Comparison of ENCODE assay signal across 19 mouse cellular contexts in genomic region chr13:55430566-55430965, GRCm38 (mm10). TPM values are rescaled to one million over a fixed set of nuclear protein-coding genes. Genes with fewer than 3 reads are reported as not detected.
"Had no signal": no experiment of that assay in that cellular context is flagged by ENCODE, and none has a peak within 500 bp of the region (broad histone marks: within the 10 kb centered on the region; RNA-seq: fewer than 3 reads in every experiment).

No protein-coding gene starts in this region.

- H3K27ac ChIP-seq: limb, embryonic 13.5 days; liver, embryonic 14.5 days; midbrain, embryonic 15.5 days; neural tube, embryonic 12.5 days; stomach, embryonic 15.5 days had no signal

- H3K4me3 ChIP-seq: limb, embryonic 13.5 days; midbrain, embryonic 15.5 days; neural tube, embryonic 12.5 days; stomach, embryonic 15.5 days had no signal

- H3K36me3 ChIP-seq: limb, embryonic 13.5 days; midbrain, embryonic 15.5 days; neural tube, embryonic 12.5 days; stomach, embryonic 15.5 days had no signal

- H3K9me3 ChIP-seq: midbrain, embryonic 15.5 days; neural tube, embryonic 12.5 days; stomach, embryonic 15.5 days had no signal

- H3K4me1 ChIP-seq: limb, embryonic 13.5 days; midbrain, embryonic 15.5 days; neural tube, embryonic 12.5 days; stomach, embryonic 15.5 days had no signal

- H3K27me3 ChIP-seq: limb, embryonic 13.5 days; midbrain, embryonic 15.5 days; stomach, embryonic 15.5 days had no signal

- H3K9ac ChIP-seq: limb, embryonic 13.5 days; liver, embryonic 14.5 days; midbrain, embryonic 15.5 days; neural tube, embryonic 12.5 days; stomach, embryonic 15.5 days had no signal

- H3K4me2 ChIP-seq: limb, embryonic 13.5 days; midbrain, embryonic 15.5 days; neural tube, embryonic 12.5 days; stomach, embryonic 15.5 days had no signal

- DNase-seq: kidney, postnatal 14 days; left cerebral cortex, postnatal 4 days; lung, adult 18-20 months had no signal

- ATAC-seq: midbrain, embryonic 15.5 days had no signal

RNA-seq across cellular contexts. Expression of gene F12, which starts 4.0 kb away (rescaled TPM):
- total RNA-seq: megakaryocyte progenitor cell, adult 5-6 weeks had no signal
- polyA plus RNA-seq: kidney, embryonic 14.5 days; neural tube, embryonic 12.5 days had no signal

RNA-seq across cellular contexts. Expression of gene Pfn3, which starts 15.5 kb away (rescaled TPM):
- total RNA-seq: layer of hippocampus, adult 8-10 months; layer of hippocampus, postnatal 14 days; left cerebral cortex, adult 18-20 months; liver, adult 2 months; megakaryocyte progenitor cell, adult 5-6 weeks; monocyte, adult 5-6 weeks; neutrophil, adult 5-6 weeks had no signal
- polyA plus RNA-seq: kidney, embryonic 14.5 days; large intestine, adult 2 months; liver, adult 2 months; liver, embryonic 14.5 days; lung, embryonic 16.5 days; neural tube, embryonic 12.5 days; stomach, embryonic 15.5 days had no signal

RNA-seq across cellular contexts. Expression of gene Slc34a1, which starts 32.6 kb away (rescaled TPM):
- total RNA-seq: layer of hippocampus, adult 8-10 months; layer of hippocampus, postnatal 14 days; left cerebral cortex, adult 18-20 months; left cerebral cortex, postnatal 10 days; liver, adult 2 months; monocyte, adult 5-6 weeks had no signal
- polyA plus RNA-seq: lung, embryonic 16.5 days; midbrain, embryonic 15.5 days had no signal

RNA-seq across cellular contexts. Expression of gene Prr7, which starts 33.5 kb away (rescaled TPM):
- total RNA-seq: liver, adult 2 months; monocyte, adult 5-6 weeks had no signal
